Mouse (Mus musculus) embryonic facial prominence, embryonic 13.5 days (tissue): Measurements from ENCODE around the gene Ccdc185. TPM values are rescaled to one million over a fixed set of nuclear protein-coding genes. Genes with fewer than 3 reads are reported as not detected.

Experiments used
- ATAC-seq: fragments of 200-750 bp; cut with Nextera tagmentation; 2 replicates; pipeline ENCODE4 v1.8.0; 2017; ENCODE audit warnings: low read depth; ENCODE audit not compliant: insufficient number of reproducible peaks, insufficient read depth, low FRiP score, low TSS enrichment
- H3K27ac ChIP-seq: fragments of 300-500 bp; sonication (generic); 2 replicates; pipeline ENCODE4 v1.5.1; 2015; ENCODE audit warnings: moderate library complexity, mild to moderate bottlenecking, inconsistent platforms
- H3K27me3 ChIP-seq: fragments of 300-500 bp; sonication (generic); 2 replicates; pipeline ENCODE4 v1.6.1; 2015; ENCODE audit warnings: mild to moderate bottlenecking, inconsistent platforms
- H3K36me3 ChIP-seq: fragments of 300-500 bp; sonication (generic); 2 replicates; pipeline ENCODE4 v1.6.1; 2015; ENCODE audit warnings: mild to moderate bottlenecking, inconsistent platforms
- H3K4me1 ChIP-seq: fragments of 300-500 bp; sonication (generic); 2 replicates; pipeline ENCODE4 v1.6.1; 2015; ENCODE audit warnings: inconsistent platforms
- H3K4me2 ChIP-seq: fragments of 300-500 bp; sonication (generic); 2 replicates; pipeline ENCODE4 v1.6.1; 2015; ENCODE audit warnings: moderate library complexity, mild to moderate bottlenecking, inconsistent platforms
- H3K4me3 ChIP-seq: fragments of 300-500 bp; sonication (generic); 2 replicates; pipeline ENCODE4 v1.5.1; 2015; ENCODE audit warnings: mild to moderate bottlenecking, inconsistent platforms
- H3K9ac ChIP-seq: fragments of 300-500 bp; sonication (generic); 2 replicates; pipeline ENCODE4 v1.6.1; 2015; ENCODE audit warnings: mild to moderate bottlenecking, inconsistent platforms
- H3K9me3 ChIP-seq: fragments of 300-500 bp; sonication (generic); 2 replicates; pipeline ENCODE4 v1.6.1; 2016; ENCODE audit warnings: inconsistent platforms
- WGBS: fragments of 180-500 bp; shearing (Covaris S2); methylation state at CpG from one replicate; pipeline ENCODE4 v1.1.7; 2015; ENCODE audit warnings: mixed read lengths; 5-methylcytosine and 5-hydroxymethylcytosine counted together
- polyA plus RNA-seq: library from polyadenylated mRNA; unstranded; fragments of >200 nt; fragmentation: Nextera tagmentation; extraction: Ambion mirVana; gene quantifications from 2 replicates; pipeline ENCODE4 v1.2.1, GENCODE M21; 2015

The Ccdc185 gene
- polyA plus RNA-seq, 1 experiment from 2014 or later = not detected

GRCm38 (mm10) chr1:182735891-182736290, 13.1 kb downstream of the Ccdc185 start:
- 63% methylated on average over 4 of the region's 4 CpGs for WGBS
- Histone ChIP-seq H3K4me2 (no peak overlapping the region), H3K36me3 (no peaks in the 10 kb centered on the region), H3K9ac (no peak overlapping the region), H3K27me3 (no peaks in the 10 kb centered on the region), H3K27ac (no peak overlapping the region), H3K4me3 (no peak overlapping the region), H3K4me1 (no peaks in the 10 kb centered on the region; the same call in 1 of the 2 replicates), H3K9me3 (no peaks in the 10 kb centered on the region)
- ATAC-seq = no peak

GRCm38 (mm10) chr1:182732695-182733094, 16.3 kb downstream of the Ccdc185 start:
- H3K9me3 ChIP-seq = no peaks in the 10 kb centered on the region
- ATAC-seq = no peak
- H3K4me2 ChIP-seq = no peak overlapping the region
- no peak overlapping the region for H3K27ac ChIP-seq
- no peak overlapping the region for H3K4me3 ChIP-seq
- peaks cover 3% of the 10 kb centered on the region; the same call in 1 of the 2 replicates for H3K4me1 ChIP-seq
- WGBS = 44% methylated on average over 7 of the region's 7 CpGs
- no peak overlapping the region for H3K9ac ChIP-seq
- H3K27me3 ChIP-seq = peaks cover 3% of the 10 kb centered on the region; the same call in 1 of the 2 replicates
- no peaks in the 10 kb centered on the region for H3K36me3 ChIP-seq

GRCm38 (mm10) chr1:182729002-182729401, 20.0 kb downstream of the Ccdc185 start:
- H3K4me3 ChIP-seq = no peak overlapping the region
- peaks cover 7% of the 10 kb centered on the region; the same call in 1 of the 2 replicates for H3K4me1 ChIP-seq
- no peaks in the 10 kb centered on the region for H3K9me3 ChIP-seq
- no peak for ATAC-seq
- no peak overlapping the region for H3K27ac ChIP-seq
- no peaks in the 10 kb centered on the region for H3K36me3 ChIP-seq
- peaks cover 4% of the 10 kb centered on the region; the same call in 1 of the 2 replicates for H3K27me3 ChIP-seq
- H3K4me2 ChIP-seq = no peak overlapping the region
- 81% methylated on average over 9 of the region's 9 CpGs for WGBS
- H3K9ac ChIP-seq = no peak overlapping the region

GRCm38 (mm10) chr1:182727541-182727940, 21.4 kb downstream of the Ccdc185 start:
- 50% methylated on average over 12 of the region's 12 CpGs for WGBS
- Histone ChIP-seq H3K4me1 (peaks cover 7% of the 10 kb centered on the region; the same call in 1 of the 2 replicates), H3K9ac (no peak overlapping the region), H3K4me2 (no peak overlapping the region), H3K9me3 (no peaks in the 10 kb centered on the region), H3K27ac (no peak overlapping the region), H3K27me3 (peaks cover 4% of the 10 kb centered on the region; the same call in 1 of the 2 replicates), H3K36me3 (no peaks in the 10 kb centered on the region), H3K4me3 (no peak overlapping the region)
- no peak for ATAC-seq

GRCm38 (mm10) chr1:182714236-182714935, 34.6 kb downstream of the Ccdc185 start:
- no peak for ATAC-seq
- 67% methylated on average over 6 of the region's 6 CpGs for WGBS

GRCm38 (mm10) chr1:182711360-182711933, 37.5 kb downstream of the Ccdc185 start:
- no peak overlapping the region for H3K4me2 ChIP-seq
- WGBS = 41% methylated on average over 7 of the region's 7 CpGs
- no peak overlapping the region for H3K9ac ChIP-seq
- no peaks in the 10 kb centered on the region for H3K27me3 ChIP-seq
- no peak for ATAC-seq
- 0 out of 2 replicates have a peak, but pooled peaks cover 8% of the 10 kb centered on the region for H3K9me3 ChIP-seq
- H3K36me3 ChIP-seq = no peaks in the 10 kb centered on the region
- no peak overlapping the region for H3K4me3 ChIP-seq
- H3K27ac ChIP-seq = no peak overlapping the region
- no peaks in the 10 kb centered on the region for H3K4me1 ChIP-seq

More at GRCm38 (mm10) chr1:182714236-182714935, 34.6 kb downstream of the Ccdc185 start:
- Histone ChIP-seq H3K4me2 (no peak overlapping the region), H3K27ac (no peak overlapping the region), H3K9ac (no peak overlapping the region), H3K27me3 (no peaks in the 10 kb centered on the region), H3K9me3 (no peaks in the 10 kb centered on the region), H3K36me3 (no peaks in the 10 kb centered on the region), H3K4me1 (no peaks in the 10 kb centered on the region), H3K4me3 (no peak overlapping the region)

- no peak for ATAC-seq
- Histone ChIP-seq H3K4me3 (no peak overlapping the region), H3K4me2 (no peak overlapping the region), H3K27me3 (no peaks in the 10 kb centered on the region), H3K4me1 (no peaks in the 10 kb centered on the region), H3K9me3 (peaks cover 14% of the 10 kb centered on the region; the same call in 1 of the 2 replicates), H3K27ac (no peak overlapping the region), H3K9ac (no peak overlapping the region), H3K36me3 (no peaks in the 10 kb centered on the region)
- WGBS = 90% methylated on average over 4 of the region's 4 CpGs
These were observed 41.5 kb downstream of the Ccdc185 start for GRCm38 (mm10) chr1:182707459-182707858.

GRCm38 (mm10) chr1:182704882-182705281, 44.1 kb downstream of the Ccdc185 start:
- Histone ChIP-seq H3K27ac (no peak overlapping the region), H3K4me3 (no peak overlapping the region), H3K27me3 (no peaks in the 10 kb centered on the region), H3K4me1 (no peaks in the 10 kb centered on the region), H3K9ac (no peak overlapping the region), H3K36me3 (no peaks in the 10 kb centered on the region), H3K9me3 (peaks cover 14% of the 10 kb centered on the region; the same call in 1 of the 2 replicates), H3K4me2 (no peak overlapping the region)
- 28% methylated on average over 2 of the region's 2 CpGs for WGBS
- no peak for ATAC-seq

GRCm38 (mm10) chr1:182699392-182700347, 49.3 kb downstream of the Ccdc185 start:
- Histone ChIP-seq H3K27me3 (no peaks in the 10 kb centered on the region), H3K4me1 (no peaks in the 10 kb centered on the region), H3K4me3 (no peak overlapping the region), H3K9me3 (no peaks in the 10 kb centered on the region), H3K9ac (no peak overlapping the region), H3K36me3 (no peaks in the 10 kb centered on the region), H3K4me2 (no peak overlapping the region), H3K27ac (no peak overlapping the region)
- no peak for ATAC-seq
- WGBS = 60% methylated on average over 9 of the region's 9 CpGs
